Mouse (Mus musculus): ENCODE measurements around the gene Arhgap15. TPM values are rescaled to one million over a fixed set of nuclear protein-coding genes. Genes with fewer than 3 reads are reported as not detected.

The Arhgap15 gene
- polyA plus RNA-seq (2014; fragmentation: Nextera tagmentation; extraction: Ambion mirVana): 1.8 and 1.9 TPM in 2 replicates

DNA sequence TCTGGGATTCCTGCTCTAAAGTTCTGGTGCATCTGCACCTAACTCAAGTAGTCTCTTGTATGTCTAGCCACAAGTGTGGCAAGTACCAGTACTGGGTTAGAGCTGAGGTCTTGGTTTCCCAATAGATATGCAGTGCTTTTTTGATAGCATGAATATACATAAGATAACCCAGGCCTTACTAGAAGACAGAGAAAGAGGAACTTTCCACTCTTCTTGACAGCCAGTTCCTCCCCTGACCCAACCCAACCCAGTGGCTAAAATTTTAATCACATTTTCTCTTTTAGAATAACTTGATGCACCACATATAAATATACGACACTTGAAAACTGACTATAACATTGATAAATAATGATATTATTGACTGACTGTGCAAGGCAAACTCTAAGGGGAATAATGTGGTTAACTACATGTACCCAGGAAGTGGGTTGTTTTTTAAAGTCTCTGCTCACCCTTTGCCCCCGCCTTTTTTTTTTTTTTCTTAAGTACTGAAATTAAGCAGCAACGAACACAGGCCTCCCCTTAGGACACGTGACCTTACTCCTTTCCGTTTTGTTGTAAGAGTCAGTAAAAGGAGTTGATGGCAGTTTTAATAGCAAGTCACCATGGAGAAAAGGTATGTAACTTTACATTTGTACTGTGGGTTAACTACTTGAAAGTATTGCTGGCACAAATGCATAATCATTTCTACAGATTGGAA is at the start of gene Arhgap15:
Gene Arhgap15 (plus strand): TSS at position 538 of the 697 bp plus-strand sequence.
- DNase-seq: no peak
- H3K4me3 ChIP-seq (replicated peaks; ENCODE audit: low read depth, low read length): no peak within 1 kb of the TSS
- H3K9me3 ChIP-seq (ENCODE audit: control insufficient read depth, low read length): no peaks in the 10 kb centered on the region
- no peaks in the 10 kb centered on the region for H3K4me1 ChIP-seq (ENCODE audit: control insufficient read depth, insufficient read depth, low read length)
- 87% methylated on average over 5 of the region's 5 CpGs for WGBS
- no peak within 1 kb of the TSS for H3K27ac ChIP-seq (replicated peaks; ENCODE audit: low read depth, low read length)
- H3K36me3 ChIP-seq (ENCODE audit: control insufficient read depth, insufficient read depth, low read length): no peaks in the 10 kb centered on the region
- no peaks in the 10 kb centered on the region for H3K27me3 ChIP-seq (ENCODE audit: control insufficient read depth, insufficient read depth, low read length)
- no peak within 1 kb of the TSS for H3K4me2 ChIP-seq (ENCODE audit: low read length)
- H3K9ac ChIP-seq (replicated peaks; ENCODE audit: low read length): no peak within 1 kb of the TSS
- ATAC-seq (ENCODE audit: low FRiP score, low TSS enrichment): no peak

DNA sequence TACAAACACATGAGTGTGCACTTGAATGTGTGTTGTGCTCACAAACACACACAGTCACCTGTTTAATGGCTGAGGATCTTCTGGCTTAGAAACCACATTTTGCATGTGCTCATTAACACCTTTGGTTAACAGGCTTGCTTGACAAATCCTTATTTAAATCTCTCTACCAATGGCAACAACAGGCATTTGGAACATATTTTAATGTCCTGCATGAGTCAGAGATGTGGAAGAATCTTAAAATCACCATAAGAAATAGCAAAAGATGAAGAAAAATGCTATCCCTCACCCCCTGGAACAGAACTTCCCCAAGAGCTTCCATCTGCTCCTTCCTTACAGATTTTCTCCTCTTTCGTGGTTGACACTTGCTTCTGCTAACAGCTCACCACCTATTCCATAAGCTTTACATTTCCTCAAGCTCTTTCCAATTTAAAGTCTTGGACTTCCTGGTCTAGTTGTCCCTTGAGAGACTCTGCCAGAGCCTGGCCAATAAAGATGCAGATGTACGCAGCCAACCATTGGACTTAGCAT is 35.9 kb upstream of the Arhgap15 start:
- Histone ChIP-seq H3K4me3 (replicated peaks; ENCODE audit: low read depth, low read length) (no peak overlapping the region), H3K27me3 (ENCODE audit: control insufficient read depth, insufficient read depth, low read length) (no peaks in the 10 kb centered on the region), H3K9me3 (ENCODE audit: control insufficient read depth, low read length) (no peaks in the 10 kb centered on the region), H3K36me3 (ENCODE audit: control insufficient read depth, insufficient read depth, low read length) (no peaks in the 10 kb centered on the region), H3K4me1 (ENCODE audit: control insufficient read depth, insufficient read depth, low read length) (no peaks in the 10 kb centered on the region), H3K9ac (replicated peaks; ENCODE audit: low read length) (no peak overlapping the region), H3K27ac (replicated peaks; ENCODE audit: low read depth, low read length) (no peak overlapping the region), H3K4me2 (ENCODE audit: low read length) (no peak overlapping the region)
- WGBS: 90% methylated on average over 2 of the region's 2 CpGs
- ATAC-seq (ENCODE audit: low FRiP score, low TSS enrichment) (no peak), DNase-seq (no peak)

DNA sequence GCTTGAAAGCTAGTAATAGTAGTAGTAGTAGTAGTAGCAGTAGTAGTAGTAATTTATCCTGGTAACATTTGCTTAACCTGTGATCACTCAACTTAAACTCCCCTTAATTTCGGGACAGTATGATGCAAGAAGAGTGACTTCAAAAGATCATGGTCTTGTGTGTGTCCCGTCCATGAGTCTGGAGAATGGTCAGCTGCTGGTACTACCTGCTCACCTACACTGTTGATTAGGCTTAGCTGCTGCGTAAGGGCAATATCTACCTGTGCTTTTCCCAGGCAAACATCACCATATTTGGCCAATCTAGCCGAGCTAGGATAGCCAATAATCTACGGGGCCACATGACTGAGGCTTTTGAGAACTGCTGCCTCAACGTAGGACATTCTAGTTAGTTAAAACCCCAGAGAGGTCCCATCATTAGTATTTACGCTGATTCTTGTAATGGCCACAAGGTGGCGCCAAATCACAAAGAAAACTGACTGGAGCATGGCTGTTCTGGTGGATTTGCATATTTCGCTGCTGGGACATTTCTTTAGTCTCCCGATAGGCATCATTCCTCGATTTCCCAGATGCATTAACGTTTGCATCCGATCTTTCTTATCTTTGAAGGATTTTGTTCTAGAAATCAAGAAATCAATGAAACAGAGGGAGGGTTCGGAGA is 26.0 kb upstream of the Arhgap15 start:
- DNase-seq (peak; percentile 92), ATAC-seq (ENCODE audit: low FRiP score, low TSS enrichment) (peak; percentile 85)
- Histone ChIP-seq H3K4me2 (ENCODE audit: low read length) (peak overlapping the region; percentile 51), H3K36me3 (ENCODE audit: control insufficient read depth, insufficient read depth, low read length) (no peaks in the 10 kb centered on the region), H3K4me1 (ENCODE audit: control insufficient read depth, insufficient read depth, low read length) (0 out of 2 replicates have a peak, but pooled peaks cover 3% of the 10 kb centered on the region), H3K9ac (replicated peaks; ENCODE audit: low read length) (no peak overlapping the region; the same call in 1 of the 2 replicates), H3K27ac (replicated peaks; ENCODE audit: low read depth, low read length) (no peak overlapping the region), H3K9me3 (ENCODE audit: control insufficient read depth, low read length) (no peaks in the 10 kb centered on the region), H3K27me3 (ENCODE audit: control insufficient read depth, insufficient read depth, low read length) (no peaks in the 10 kb centered on the region), H3K4me3 (replicated peaks; ENCODE audit: low read depth, low read length) (peak overlapping the region; percentile 18)
- 16% methylated on average over 14 of the region's 14 CpGs for WGBS

DNA sequence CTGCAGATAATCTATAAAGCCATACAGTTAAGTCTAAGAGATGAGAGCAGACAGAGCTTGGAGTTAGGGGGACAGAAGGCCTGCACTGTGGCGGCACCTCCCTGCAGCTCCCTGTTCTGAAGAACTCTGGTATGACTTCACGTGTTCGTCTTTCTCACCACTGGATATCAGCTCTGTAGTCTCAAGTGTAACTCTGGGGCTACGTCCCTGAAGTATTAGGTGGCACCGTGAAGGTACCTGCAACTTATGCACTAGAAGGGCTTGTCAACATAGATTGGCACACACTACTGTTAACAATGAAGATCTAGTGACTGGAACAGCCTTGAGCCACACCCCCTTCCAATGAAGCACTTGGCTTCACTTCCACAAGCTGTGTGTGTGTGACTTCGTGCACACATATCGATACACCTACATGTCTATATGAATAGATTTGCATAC is 25.5 kb upstream of the Arhgap15 start:
- Histone ChIP-seq H3K27ac (replicated peaks; ENCODE audit: low read depth, low read length) (no peak overlapping the region), H3K36me3 (ENCODE audit: control insufficient read depth, insufficient read depth, low read length) (no peaks in the 10 kb centered on the region), H3K4me1 (ENCODE audit: control insufficient read depth, insufficient read depth, low read length) (0 out of 2 replicates have a peak, but pooled peaks cover 3% of the 10 kb centered on the region), H3K9me3 (ENCODE audit: control insufficient read depth, low read length) (no peaks in the 10 kb centered on the region), H3K4me2 (ENCODE audit: low read length) (peak overlapping the region; percentile 51), H3K9ac (replicated peaks; ENCODE audit: low read length) (no peak overlapping the region; the same call in 1 of the 2 replicates), H3K4me3 (replicated peaks; ENCODE audit: low read depth, low read length) (peak overlapping the region; percentile 18), H3K27me3 (ENCODE audit: control insufficient read depth, insufficient read depth, low read length) (no peaks in the 10 kb centered on the region)
- DNase-seq (no peak), ATAC-seq (ENCODE audit: low FRiP score, low TSS enrichment) (peak; percentile 66)
- 58% methylated on average over 7 of the region's 7 CpGs for WGBS

DNA sequence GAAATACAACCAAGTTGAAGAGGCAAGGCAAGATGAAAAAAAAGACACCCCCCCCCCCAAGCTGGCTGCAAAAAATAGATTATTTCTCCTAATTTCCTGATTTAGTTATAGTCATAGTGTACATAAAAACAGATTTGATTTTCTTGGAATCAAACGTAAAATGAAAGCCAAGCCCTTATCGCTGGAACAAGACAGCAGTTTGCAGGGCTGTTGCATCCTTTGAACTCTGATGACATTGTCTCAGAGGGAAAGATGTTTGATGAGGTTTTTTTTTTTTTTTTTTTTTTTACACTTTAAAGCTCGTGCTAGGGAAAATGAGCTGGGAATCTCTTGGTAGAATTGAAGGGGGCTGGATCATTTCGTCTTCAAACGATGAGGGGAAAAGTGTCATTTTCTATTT is 21.4 kb upstream of the Arhgap15 start:
- no peak overlapping the region for H3K4me3 ChIP-seq (replicated peaks; ENCODE audit: low read depth, low read length)
- H3K9me3 ChIP-seq (ENCODE audit: control insufficient read depth, low read length): no peaks in the 10 kb centered on the region
- H3K4me1 ChIP-seq (ENCODE audit: control insufficient read depth, insufficient read depth, low read length): 0 out of 2 replicates have a peak, but pooled peaks cover 3% of the 10 kb centered on the region
- ATAC-seq (ENCODE audit: low FRiP score, low TSS enrichment): no peak
- WGBS: 66% methylated on average over 5 of the region's 5 CpGs
- no peaks in the 10 kb centered on the region for H3K36me3 ChIP-seq (ENCODE audit: control insufficient read depth, insufficient read depth, low read length)
- no peak overlapping the region for H3K27ac ChIP-seq (replicated peaks; ENCODE audit: low read depth, low read length)
- H3K9ac ChIP-seq (replicated peaks; ENCODE audit: low read length): no peak overlapping the region
- H3K4me2 ChIP-seq (ENCODE audit: low read length): no peak overlapping the region
- DNase-seq: no peak
- no peaks in the 10 kb centered on the region for H3K27me3 ChIP-seq (ENCODE audit: control insufficient read depth, insufficient read depth, low read length)

DNA sequence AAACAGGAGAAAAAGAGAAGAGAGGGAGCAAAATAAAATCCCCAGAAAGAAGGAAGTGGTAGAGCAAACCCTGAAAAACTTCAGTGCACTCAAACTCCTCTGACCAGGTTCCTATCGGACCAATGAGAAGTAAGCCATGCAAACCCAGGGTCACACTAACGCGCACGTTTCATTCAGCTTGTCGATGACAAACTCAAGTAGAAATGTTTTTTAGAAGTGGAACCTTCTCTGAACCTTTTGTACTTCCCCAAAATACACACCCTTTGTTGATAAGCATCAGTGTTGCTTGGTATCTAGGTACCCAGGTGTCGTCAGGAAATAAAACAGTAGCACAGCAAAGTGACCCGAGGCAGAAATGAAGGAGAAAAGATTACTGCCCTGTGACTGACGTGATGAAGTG is 20.9 kb upstream of the Arhgap15 start:
- no peak overlapping the region for H3K4me2 ChIP-seq (ENCODE audit: low read length)
- H3K9me3 ChIP-seq (ENCODE audit: control insufficient read depth, low read length): no peaks in the 10 kb centered on the region
- no peak for DNase-seq
- H3K27ac ChIP-seq (replicated peaks; ENCODE audit: low read depth, low read length): no peak overlapping the region
- 84% methylated on average over 8 of the region's 8 CpGs for WGBS
- H3K9ac ChIP-seq (replicated peaks; ENCODE audit: low read length): no peak overlapping the region
- no peaks in the 10 kb centered on the region for H3K36me3 ChIP-seq (ENCODE audit: control insufficient read depth, insufficient read depth, low read length)
- H3K27me3 ChIP-seq (ENCODE audit: control insufficient read depth, insufficient read depth, low read length): no peaks in the 10 kb centered on the region
- H3K4me3 ChIP-seq (replicated peaks; ENCODE audit: low read depth, low read length): no peak overlapping the region
- 0 out of 2 replicates have a peak, but pooled peaks cover 3% of the 10 kb centered on the region for H3K4me1 ChIP-seq (ENCODE audit: control insufficient read depth, insufficient read depth, low read length)
- no peak for ATAC-seq (ENCODE audit: low FRiP score, low TSS enrichment)

DNA sequence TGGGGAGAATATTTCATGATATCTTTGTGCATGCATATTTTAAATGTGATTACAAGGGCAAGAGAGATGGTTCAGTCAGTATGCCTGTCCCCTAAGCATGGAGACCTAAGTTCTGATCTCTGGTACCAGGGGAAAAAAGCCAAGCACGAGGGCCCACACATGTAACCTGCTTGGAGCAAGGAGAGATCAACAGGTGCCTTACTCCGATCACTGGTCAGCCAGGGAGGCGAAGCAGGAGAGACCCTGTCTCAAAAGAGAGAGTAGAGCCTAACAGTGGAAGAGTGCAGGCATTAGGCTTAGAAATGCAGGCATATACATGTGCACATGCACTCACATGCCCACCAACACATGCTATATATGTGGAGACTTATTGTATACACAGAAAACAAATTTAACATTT is 19.8 kb upstream of the Arhgap15 start:
- no peak overlapping the region for H3K4me3 ChIP-seq (replicated peaks; ENCODE audit: low read depth, low read length)
- H3K36me3 ChIP-seq (ENCODE audit: control insufficient read depth, insufficient read depth, low read length): no peaks in the 10 kb centered on the region
- DNase-seq: no peak
- H3K27ac ChIP-seq (replicated peaks; ENCODE audit: low read depth, low read length): no peak overlapping the region
- H3K4me2 ChIP-seq (ENCODE audit: low read length): no peak overlapping the region
- no peaks in the 10 kb centered on the region for H3K27me3 ChIP-seq (ENCODE audit: control insufficient read depth, insufficient read depth, low read length)
- no peak overlapping the region for H3K9ac ChIP-seq (replicated peaks; ENCODE audit: low read length)
- ATAC-seq (ENCODE audit: low FRiP score, low TSS enrichment): no peak
- 91% methylated on average over 3 of the region's 3 CpGs for WGBS
- H3K9me3 ChIP-seq (ENCODE audit: control insufficient read depth, low read length): no peaks in the 10 kb centered on the region
- no peaks in the 10 kb centered on the region for H3K4me1 ChIP-seq (ENCODE audit: control insufficient read depth, insufficient read depth, low read length)

DNA sequence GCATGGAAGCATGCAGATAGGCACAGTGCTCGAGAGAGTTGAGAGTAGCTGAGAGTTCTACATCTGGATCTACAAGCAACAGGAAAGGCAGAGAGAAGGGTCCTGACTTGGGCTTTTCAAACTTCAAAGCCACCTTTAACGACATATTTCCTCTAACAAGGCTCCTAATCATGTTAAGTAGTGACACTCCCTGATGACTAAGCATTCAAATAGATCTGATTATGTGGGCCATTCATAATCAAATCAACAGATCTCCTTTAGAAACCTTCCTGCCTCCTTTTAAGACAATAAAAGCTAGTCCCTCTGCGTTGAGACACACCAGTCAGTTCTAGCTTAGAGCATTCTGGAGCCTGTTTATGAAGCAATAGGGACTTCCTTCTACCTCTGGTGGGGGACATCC is 16.2 kb upstream of the Arhgap15 start:
- no peak overlapping the region for H3K4me2 ChIP-seq (ENCODE audit: low read length)
- 46% methylated on average over 3 of the region's 3 CpGs for WGBS
- no peak overlapping the region for H3K4me3 ChIP-seq (replicated peaks; ENCODE audit: low read depth, low read length)
- no peaks in the 10 kb centered on the region for H3K4me1 ChIP-seq (ENCODE audit: control insufficient read depth, insufficient read depth, low read length)
- no peaks in the 10 kb centered on the region for H3K27me3 ChIP-seq (ENCODE audit: control insufficient read depth, insufficient read depth, low read length)
- H3K27ac ChIP-seq (replicated peaks; ENCODE audit: low read depth, low read length): no peak overlapping the region
- H3K9me3 ChIP-seq (ENCODE audit: control insufficient read depth, low read length): no peaks in the 10 kb centered on the region
- no peak overlapping the region for H3K9ac ChIP-seq (replicated peaks; ENCODE audit: low read length)
- DNase-seq (no peak), ATAC-seq (ENCODE audit: low FRiP score, low TSS enrichment) (no peak)
- no peaks in the 10 kb centered on the region for H3K36me3 ChIP-seq (ENCODE audit: control insufficient read depth, insufficient read depth, low read length)

Data from midbrain, embryonic 14.5 days (tissue).